Comparison of ENCODE assay signal across 9 mouse cellular contexts in genomic region chr2:153107802-153108201, GRCm38 (mm10). TPM values are rescaled to one million over a fixed set of nuclear protein-coding genes. Genes with fewer than 3 reads are reported as not detected.
A peak's percentile ranks its signal among the peaks of the same experiment; 100 is the strongest.
DNase-seq lines count a peak whose midpoint lies in the region; ATAC-seq and TF ChIP-seq lines count a peak whose summit lies in the region.
"Had no signal": no experiment of that assay in that cellular context is flagged by ENCODE, and none has a peak within 500 bp of the region (broad histone marks: within the 10 kb centered on the region; RNA-seq: fewer than 3 reads in every experiment).

No protein-coding gene starts in this region.

- H3K36me3 ChIP-seq in liver, embryonic 12.5 days, result no peaks in the 10 kb centered on the region
- H3K36me3 ChIP-seq in stomach, embryonic 16.5 days (ENCODE audit: control insufficient read depth, insufficient read depth, low read length), result no peaks in the 10 kb centered on the region

- H3K4me1 ChIP-seq in liver, embryonic 12.5 days, result no peaks in the 10 kb centered on the region
- peaks cover 15% of the 10 kb centered on the region for H3K4me1 ChIP-seq in stomach, embryonic 16.5 days (ENCODE audit: control insufficient read depth, insufficient read depth, low read length)

- H3K9ac ChIP-seq in liver, embryonic 12.5 days, result no peak overlapping the region
- 0 out of 2 replicates have a peak overlapping the region, but pooled peaks have one; percentile 27 for H3K9ac ChIP-seq in stomach, embryonic 16.5 days (ENCODE audit: low read length)

- 8% methylated on average over 15 of the region's 15 CpGs for WGBS in liver, embryonic 12.5 days (ENCODE audit: insufficient replicate concordance)
- 5% methylated on average over 15 of the region's 15 CpGs for WGBS in stomach, embryonic 16.5 days

- no peak overlapping the region for H3K27ac ChIP-seq in gastrocnemius, adult 2 months
- H3K27ac ChIP-seq in liver, embryonic 12.5 days, result no peak overlapping the region
- no peak overlapping the region for H3K27ac ChIP-seq in stomach, embryonic 16.5 days (ENCODE audit: low read length)

- peak; percentile 1 for DNase-seq in gastrocnemius, postnatal 25 days
- no peak for DNase-seq in gastrocnemius, adult 2 months
- DNase-seq in testis, postnatal 10 days (ENCODE audit: low spot score), result peak; percentile 33
- DNase-seq in testis, postnatal 14 days (ENCODE audit: low spot score), result no peak
- DNase-seq in cerebellum, adult 9-10 months, result no peak

- peak overlapping the region; percentile 72 for H3K4me2 ChIP-seq in liver, embryonic 12.5 days
- peak overlapping the region; percentile 82 for H3K4me2 ChIP-seq in stomach, embryonic 16.5 days (ENCODE audit: low read depth, low read length)

- H3K9me3 ChIP-seq in liver, embryonic 12.5 days (replicated peaks), result no peaks in the 10 kb centered on the region
- H3K9me3 ChIP-seq in stomach, embryonic 16.5 days (replicated peaks; ENCODE audit: control insufficient read depth, low read length), result no peaks in the 10 kb centered on the region

- no peak overlapping the region; the same call in 1 of the 2 replicates for H3K4me3 ChIP-seq in gastrocnemius, adult 2 months
- H3K4me3 ChIP-seq in liver, embryonic 12.5 days, result peak overlapping the region; percentile 47; the same call in 1 of the 2 replicates
- peak overlapping the region; percentile 53 for H3K4me3 ChIP-seq in stomach, embryonic 16.5 days (replicated peaks; ENCODE audit: low read length)

- ATAC-seq in liver, embryonic 12.5 days, result no peak
- ATAC-seq in stomach, embryonic 16.5 days (ENCODE audit: insufficient read depth, low FRiP score), result no peak
- no peak for ATAC-seq in erythroid progenitor cell, adult 5-6 weeks (replicated peaks; ENCODE audit: low FRiP score, poor library complexity, severe bottlenecking)

- H3K27me3 ChIP-seq in liver, embryonic 12.5 days (replicated peaks), result peaks cover 76% of the 10 kb centered on the region
- H3K27me3 ChIP-seq in stomach, embryonic 16.5 days (ENCODE audit: control insufficient read depth, insufficient read depth, low read length), result peaks cover 11% of the 10 kb centered on the region

- intact Hi-C loops in gastrocnemius, adult 2 months (cut with DNase I), result no loop called here

- TF ChIP-seq CTCF in gastrocnemius, adult 2 months (IDR thresholded peaks at IDR 0.05), result no peak

RNA-seq across cellular contexts. Expression of gene Hck, which starts 0.5 kb away (rescaled TPM):
- total RNA-seq in gastrocnemius, postnatal 25 days (2021), result under 1 TPM; 0.21 to 0.26 TPM
- total RNA-seq in gastrocnemius, adult 2 months (2021), result under 1 TPM; 0.20 to 0.45 TPM
- polyA plus RNA-seq in liver, embryonic 12.5 days (2016; fragmentation: Nextera tagmentation; extraction: Ambion mirVana), result 5.6 and 6.5 TPM in 2 replicates
- polyA plus RNA-seq in stomach, embryonic 16.5 days (2015; fragmentation: Nextera tagmentation; extraction: Ambion mirVana), result 6.2 and 6.7 TPM in 2 replicates
- 35.7 and 36.5 TPM in 2 replicates for total RNA-seq in erythroid progenitor cell, adult 5-6 weeks (2015; ENCODE audit: low replicate concordance)
- 19.4 and 38.2 TPM in 2 replicates for total RNA-seq in erythroid progenitor cell, adult 5-6 weeks (2017; ENCODE audit: low replicate concordance)

RNA-seq across cellular contexts. Expression of gene Ccm2l, which starts 42.0 kb away (rescaled TPM):
- 1 to 10 TPM; 5.0 to 5.1 TPM for total RNA-seq in gastrocnemius, postnatal 25 days (2021)
- 1 to 10 TPM; 4.5 to 6.9 TPM for total RNA-seq in gastrocnemius, adult 2 months (2021)
- polyA plus RNA-seq in liver, embryonic 12.5 days (2016; fragmentation: Nextera tagmentation; extraction: Ambion mirVana), result 2.1 and 2.6 TPM in 2 replicates
- 0.51 and 1.0 TPM in 2 replicates for polyA plus RNA-seq in stomach, embryonic 16.5 days (2015; fragmentation: Nextera tagmentation; extraction: Ambion mirVana)
- total RNA-seq in erythroid progenitor cell, adult 5-6 weeks (2015; ENCODE audit: low replicate concordance), result 0.72 TPM in 1 of 2 replicates, not detected in the other
- not detected in 2 replicates for total RNA-seq in erythroid progenitor cell, adult 5-6 weeks (2017; ENCODE audit: low replicate concordance)
- total RNA-seq: megakaryocyte-erythroid progenitor cell, adult 5-6 weeks had no signal

RNA-seq across cellular contexts. Expression of gene Tm9sf4, which starts 53.3 kb away (rescaled TPM):
- 10 to 100 TPM; 33.7 to 34.9 TPM for total RNA-seq in gastrocnemius, postnatal 25 days (2021)
- total RNA-seq in gastrocnemius, adult 2 months (2021), result 10 to 100 TPM; 30.6 to 41.1 TPM
- polyA plus RNA-seq in liver, embryonic 12.5 days (2016; fragmentation: Nextera tagmentation; extraction: Ambion mirVana), result 43.4 and 44.8 TPM in 2 replicates
- 86.7 and 93.4 TPM in 2 replicates for polyA plus RNA-seq in stomach, embryonic 16.5 days (2015; fragmentation: Nextera tagmentation; extraction: Ambion mirVana)
- total RNA-seq in erythroid progenitor cell, adult 5-6 weeks (2015; ENCODE audit: low replicate concordance), result 18.0 and 21.4 TPM in 2 replicates
- total RNA-seq in erythroid progenitor cell, adult 5-6 weeks (2017; ENCODE audit: low replicate concordance), result 16.9 and 30.3 TPM in 2 replicates

Comparison
In these comparisons a context has a peak if more than half of its experiments do, and no peak if none do; other contexts are left out.
1. DNase-seq: peak in gastrocnemius, postnatal 25 days (single experiment) and testis, postnatal 10 days (single experiment); none in gastrocnemius, adult 2 months (single experiment), testis, postnatal 14 days (single experiment) and cerebellum, adult 9-10 months (single experiment).
2. RNA of gene Hck, which starts 0.5 kb away (total RNA-seq): 19.4 to 38.2 TPM in erythroid progenitor cell, adult 5-6 weeks; 0.20 to 0.45 TPM in gastrocnemius, adult 2 months and 0.21 to 0.26 TPM in gastrocnemius, postnatal 25 days; every median in the first group is over 10 times any median in the second.